Mouse (Mus musculus) liver, adult 2 months (tissue): ENCODE data around the gene Sec14l1. TPM values are rescaled to one million over a fixed set of nuclear protein-coding genes. Genes with fewer than 3 reads are reported as not detected.

Source experiments
- DNase-seq: peaks from one replicate; pipeline ENCODE4 v3.0.0-alpha.2; 2011; ENCODE audit warnings: low read depth, low spot score; ENCODE audit errors: extremely low read depth
- H3K27ac ChIP-seq: fragments of 200-500 bp; replicated peaks from 2 replicates; pipeline ENCODE4 v1.5.1; 2012; ENCODE audit warnings: low read depth, mild to moderate bottlenecking, control low read depth, inconsistent platforms, low read length; ENCODE audit not compliant: insufficient read depth
- H3K27me3 ChIP-seq: fragments of 200-500 bp; 2 replicates; pipeline ENCODE4 v1.6.1; 2012; ENCODE audit warnings: mild to moderate bottlenecking, moderate library complexity, low read length, inconsistent platforms; ENCODE audit not compliant: control insufficient read depth, insufficient read depth
- H3K36me3 ChIP-seq: fragments of 200-500 bp; 2 replicates; pipeline ENCODE4 v1.6.1; 2012; ENCODE audit warnings: low read length, inconsistent platforms; ENCODE audit not compliant: control insufficient read depth, insufficient read depth
- H3K4me1 ChIP-seq: fragments of 200-500 bp; 2 replicates; pipeline ENCODE4 v1.6.1; 2011; ENCODE audit warnings: low read length; ENCODE audit not compliant: control insufficient read depth, insufficient read depth
- H3K4me3 ChIP-seq: fragments of 200-500 bp; 2 replicates; pipeline ENCODE4 v1.5.1; 2011; ENCODE audit warnings: low read depth, mild to moderate bottlenecking, control low read depth, low read length, moderate library complexity; ENCODE audit not compliant: insufficient read depth
- H3K79me2 ChIP-seq: fragments of 200-500 bp; 2 replicates; pipeline ENCODE4 v1.6.1; 2012; ENCODE audit warnings: inconsistent platforms, mild to moderate bottlenecking, low read length, moderate library complexity; ENCODE audit not compliant: control insufficient read depth, insufficient read depth
- H3K9ac ChIP-seq: fragments of 200-500 bp; 2 replicates; pipeline ENCODE4 v1.6.1; 2012; ENCODE audit warnings: low read depth, mild to moderate bottlenecking, control low read depth, inconsistent platforms, low read length
- CTCF ChIP-seq: fragments of 200-500 bp; IDR thresholded peaks from 2 replicates; pipeline ENCODE4 v1.5.1; 2011; ENCODE audit warnings: low read depth, low read length, control low read depth
- POLR2A ChIP-seq: fragments of 200-500 bp; IDR thresholded peaks from 2 replicates; pipeline ENCODE4 v1.6.1; 2011; ENCODE audit warnings: low read length, control low read depth; ENCODE audit not compliant: insufficient read depth; ENCODE audit errors: extremely low read depth
- WGBS: fragments of 180-500 bp; shearing (Covaris S2); methylation state at CpG from one replicate; pipeline ENCODE4 v1.1.7; 2018; 5-methylcytosine and 5-hydroxymethylcytosine counted together
- polyA plus RNA-seq: library from polyadenylated mRNA; depleted of rRNA; stranded (reverse); fragments of >200 nt; gene quantifications from 2 replicates; pipeline ENCODE4 v1.2.3, GENCODE M21; 2012
- total RNA-seq: library from RNA; depleted of rRNA; stranded (reverse); fragments of >200 nt; gene quantifications from 2 replicates; pipeline ENCODE4 v1.2.3, GENCODE M21; 2014

Sec14l1 gene
- total and polyA plus RNA-seq, 2 experiments: 4.6 to 8.2 TPM

DNA sequence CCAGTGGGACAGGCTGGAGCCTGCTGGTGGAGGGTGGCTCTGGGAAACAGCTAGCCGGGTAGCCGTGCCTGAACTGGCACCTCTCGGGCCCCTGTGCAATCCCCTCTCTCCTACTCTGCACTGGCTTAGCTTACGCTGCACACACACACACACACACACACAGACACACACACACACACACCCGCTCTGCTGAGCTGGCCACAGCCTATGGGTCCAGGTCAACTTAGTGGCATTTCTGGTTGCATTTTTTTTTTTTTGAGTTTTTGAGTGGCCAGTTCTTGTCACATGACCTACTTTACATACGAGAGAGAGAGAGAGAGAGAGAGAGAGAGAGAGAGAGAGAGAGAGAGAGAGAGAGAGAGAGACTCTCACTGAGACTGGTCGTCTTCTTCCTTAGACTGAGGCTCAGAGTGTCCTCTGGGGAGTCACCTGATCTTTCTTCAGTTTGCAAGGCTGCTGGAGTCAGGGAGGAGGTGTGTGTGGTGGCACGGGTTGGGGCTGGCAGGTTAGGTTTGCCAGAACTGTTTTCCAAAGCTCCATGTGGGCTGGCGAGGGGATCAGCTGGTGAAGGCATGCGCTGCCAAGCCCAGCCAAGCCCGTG is 3.9 kb downstream of the Sec14l1 start:
- 71% methylated on average over 11 of the region's 11 CpGs for WGBS
- peak overlapping the region; percentile 35 for H3K9ac ChIP-seq
- H3K36me3 ChIP-seq: no peaks in the 10 kb centered on the region
- TF ChIP-seq CTCF (no peak), POLR2A (no peak)
- H3K4me3 ChIP-seq: no peak overlapping the region
- peak overlapping the region; percentile 64 for H3K27ac ChIP-seq
- H3K27me3 ChIP-seq: no peaks in the 10 kb centered on the region
- DNase-seq: no peak
- H3K4me1 ChIP-seq: peaks cover 8% of the 10 kb centered on the region; the same call in 1 of the 2 replicates
- H3K79me2 ChIP-seq: peaks cover 33% of the 10 kb centered on the region; the same call in 1 of the 2 replicates

- 62% methylated on average over 5 of the region's 5 CpGs for WGBS
- Histone ChIP-seq H3K4me1 (peaks cover 5% of the 10 kb centered on the region; the same call in 1 of the 2 replicates), H3K27ac (no peak overlapping the region), H3K36me3 (no peaks in the 10 kb centered on the region), H3K9ac (no peak overlapping the region), H3K4me3 (no peak overlapping the region), H3K79me2 (peaks cover 38% of the 10 kb centered on the region; the same call in 1 of the 2 replicates), H3K27me3 (no peaks in the 10 kb centered on the region)
- no peak for DNase-seq
- TF ChIP-seq CTCF (no peak), POLR2A (no peak)
Observed at GRCm38 (mm10) chr11:117119723-117120122, 4.8 kb downstream of the Sec14l1 start.

GRCm38 (mm10) chr11:117120285-117121163 is 5.6 kb downstream of the Sec14l1 start:
- no peaks in the 10 kb centered on the region for H3K36me3 ChIP-seq
- H3K79me2 ChIP-seq: peaks cover 35% of the 10 kb centered on the region; the same call in 1 of the 2 replicates
- H3K4me1 ChIP-seq: peaks cover 5% of the 10 kb centered on the region; the same call in 1 of the 2 replicates
- DNase-seq: no peak
- TF ChIP-seq POLR2A (no peak), CTCF (no peak)
- H3K27me3 ChIP-seq: no peaks in the 10 kb centered on the region
- H3K9ac ChIP-seq: no peak overlapping the region
- 71% methylated on average over 20 of the region's 20 CpGs for WGBS
- H3K4me3 ChIP-seq: no peak overlapping the region
- peak overlapping the region; percentile 35 for H3K27ac ChIP-seq

- no peaks in the 10 kb centered on the region for H3K27me3 ChIP-seq
- H3K27ac ChIP-seq: peak overlapping the region; percentile 35
- WGBS: 78% methylated on average over 11 of the region's 11 CpGs
- H3K4me3 ChIP-seq: no peak overlapping the region
- H3K9ac ChIP-seq: no peak overlapping the region
- TF ChIP-seq CTCF (no peak), POLR2A (no peak)
- H3K4me1 ChIP-seq: 0 out of 2 replicates have a peak, but pooled peaks cover 3% of the 10 kb centered on the region
- no peaks in the 10 kb centered on the region for H3K36me3 ChIP-seq
- no peak for DNase-seq
- peaks cover 35% of the 10 kb centered on the region; the same call in 1 of the 2 replicates for H3K79me2 ChIP-seq
Observed at GRCm38 (mm10) chr11:117121164-117121535, 6.2 kb downstream of the Sec14l1 start.

DNA sequence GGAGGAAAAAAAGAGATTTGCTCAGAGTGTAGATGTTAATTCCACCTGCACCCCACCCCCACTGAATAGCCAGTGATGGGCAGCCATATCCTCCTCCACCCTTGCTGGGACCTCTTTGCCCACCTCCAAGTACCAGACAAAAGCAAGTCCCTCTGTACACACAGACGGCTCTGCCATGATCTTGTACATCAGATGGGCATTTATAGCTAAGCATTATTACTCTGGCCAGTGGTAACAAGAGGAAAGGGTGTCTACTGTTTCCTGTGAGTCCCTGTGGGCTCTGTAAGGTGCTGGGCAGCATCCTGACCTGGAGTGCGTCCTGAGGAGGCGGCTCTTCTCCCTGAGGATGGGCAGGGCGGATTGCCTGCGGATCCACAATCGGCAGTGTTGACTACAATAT is 7.0 kb downstream of the Sec14l1 start:
- H3K4me3 ChIP-seq: no peak overlapping the region
- peaks cover 35% of the 10 kb centered on the region; the same call in 1 of the 2 replicates for H3K79me2 ChIP-seq
- H3K4me1 ChIP-seq: 0 out of 2 replicates have a peak, but pooled peaks cover 3% of the 10 kb centered on the region
- H3K9ac ChIP-seq: no peak overlapping the region
- no peaks in the 10 kb centered on the region for H3K36me3 ChIP-seq
- WGBS: 90% methylated on average over 6 of the region's 6 CpGs
- H3K27me3 ChIP-seq: no peaks in the 10 kb centered on the region
- H3K27ac ChIP-seq: no peak overlapping the region
- no peak for TF ChIP-seq POLR2A
- TF ChIP-seq CTCF: no peak
- no peak for DNase-seq

DNA sequence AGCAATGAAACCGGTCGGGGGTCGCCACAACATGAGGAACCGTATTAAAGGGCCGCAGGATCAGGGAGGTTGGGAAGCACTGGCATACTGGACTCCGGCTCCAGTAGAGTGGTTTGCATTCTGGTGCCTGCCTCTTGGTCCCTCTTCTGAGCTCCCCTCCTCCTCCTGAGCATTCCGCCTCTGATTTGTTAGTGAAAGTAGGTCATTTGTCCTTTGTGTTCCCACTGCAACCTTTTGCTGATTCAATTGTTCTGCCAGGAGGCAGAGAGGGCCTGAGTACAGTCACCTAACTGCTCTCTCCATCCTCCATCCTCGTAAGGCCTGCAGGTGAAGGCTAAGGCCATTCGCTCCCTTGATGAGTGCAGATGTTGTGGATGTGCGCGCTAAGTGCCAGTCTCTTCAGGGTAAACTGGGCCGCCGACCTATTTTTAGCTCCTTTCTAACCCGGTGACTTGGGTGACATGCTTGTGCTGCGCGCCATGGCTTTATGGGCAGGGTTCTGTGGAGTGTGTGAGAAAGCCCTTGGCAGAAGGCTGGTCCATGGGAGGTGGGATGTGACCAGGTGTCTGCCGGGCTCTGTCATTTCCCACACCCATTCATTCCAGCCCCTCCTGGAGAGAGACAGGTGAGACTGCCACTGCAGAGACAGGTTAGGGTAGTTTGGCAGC is 8.6 kb downstream of the Sec14l1 start:
- Histone ChIP-seq H3K27ac (no peak overlapping the region), H3K4me1 (peaks cover 18% of the 10 kb centered on the region), H3K36me3 (no peaks in the 10 kb centered on the region), H3K9ac (no peak overlapping the region), H3K27me3 (no peaks in the 10 kb centered on the region), H3K79me2 (peaks cover 38% of the 10 kb centered on the region; the same call in 1 of the 2 replicates), H3K4me3 (no peak overlapping the region)
- 92% methylated on average over 17 of the region's 17 CpGs for WGBS
- TF ChIP-seq CTCF (no peak), POLR2A (no peak)
- no peak for DNase-seq
